Mouse (Mus musculus): Measurements from ENCODE around the gene Cxcl1.

DNA sequence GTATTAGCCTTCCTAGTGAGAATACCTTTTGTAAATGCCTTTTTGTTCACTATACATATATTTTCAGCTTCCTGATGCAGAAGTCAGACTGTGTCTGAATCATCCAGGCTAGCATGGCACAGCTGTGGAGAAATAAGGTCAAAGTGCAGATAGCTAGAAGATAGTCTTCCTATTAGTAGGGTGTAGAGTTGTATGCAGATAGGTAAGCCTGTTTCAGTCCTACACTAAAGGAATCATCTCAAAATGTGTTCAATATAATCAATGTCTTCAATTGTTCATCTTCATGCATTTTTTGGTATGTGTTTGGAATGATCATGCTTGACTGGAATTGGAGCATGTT, 13.9 kb upstream of the Cxcl1 start:
- no peak for TF ChIP-seq POLR2A (IDR thresholded peaks at IDR 0.05; ENCODE audit: low read depth, low read length)
- TF ChIP-seq CTCF (conservative IDR thresholded peaks at IDR 0.05; ENCODE audit: insufficient read depth, insufficient read length, low read depth, low read length): no peak
